Mouse (Mus musculus): ENCODE data around the gene Olfr71.

The Olfr71 gene

DNA sequence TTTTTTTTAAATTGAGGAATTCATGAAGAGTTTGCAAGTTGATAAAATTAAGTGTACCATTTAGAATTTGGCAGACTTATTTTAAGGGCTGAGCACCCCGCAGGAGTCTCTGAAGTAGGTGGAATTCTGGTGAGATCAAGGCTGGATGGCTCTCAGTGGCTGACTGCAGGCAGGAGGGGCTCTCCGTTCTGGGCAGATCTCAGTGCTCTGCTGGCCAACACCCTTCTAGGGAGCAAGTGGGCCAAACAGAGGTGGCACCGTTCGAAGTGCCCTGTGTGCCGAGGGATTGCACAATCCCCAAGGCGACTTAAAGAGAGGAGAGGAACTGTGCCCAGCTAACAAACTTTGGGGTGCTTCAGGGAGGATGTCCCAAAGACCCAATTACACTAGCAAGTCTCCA lies at the start of gene Olfr71:
Olfr71 (minus strand) TSS at position 387 of the 400 bp plus-strand sequence.
- DNase-seq = no peak

DNA sequence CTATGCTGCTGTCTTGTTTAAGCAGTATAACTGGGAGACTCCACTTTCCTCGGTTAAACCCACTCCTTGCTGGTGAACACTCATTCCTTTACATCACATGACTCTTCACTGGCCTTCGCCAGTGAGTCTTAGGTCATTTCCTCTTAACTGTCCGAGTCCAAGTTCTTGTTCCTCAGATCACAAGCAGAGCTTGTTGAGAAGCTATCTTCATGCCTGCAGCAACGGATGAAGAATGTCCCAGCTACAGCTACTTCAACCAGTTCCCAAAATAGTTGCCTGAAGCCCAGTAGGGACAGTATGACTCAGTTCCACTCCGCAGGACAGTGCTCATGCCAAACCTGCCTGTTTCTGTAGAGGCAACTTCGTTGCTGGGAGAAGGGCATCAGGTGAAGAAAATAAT lies 47.2 kb upstream of the Olfr71 start:
- DNase-seq = no peak

GRCm38 (mm10) chr4:43745187-43745586 lies 35.1 kb upstream of the Olfr71 start:
- no peak for DNase-seq

- no peak for DNase-seq
Measured at GRCm38 (mm10) chr4:43743099-43743498, 33.0 kb upstream of the Olfr71 start.

- no peak for DNase-seq
Measured at GRCm38 (mm10) chr4:43742637-43743036, 32.6 kb upstream of the Olfr71 start.

- no peak for DNase-seq
Measured at GRCm38 (mm10) chr4:43741526-43741925, 31.5 kb upstream of the Olfr71 start.

DNA sequence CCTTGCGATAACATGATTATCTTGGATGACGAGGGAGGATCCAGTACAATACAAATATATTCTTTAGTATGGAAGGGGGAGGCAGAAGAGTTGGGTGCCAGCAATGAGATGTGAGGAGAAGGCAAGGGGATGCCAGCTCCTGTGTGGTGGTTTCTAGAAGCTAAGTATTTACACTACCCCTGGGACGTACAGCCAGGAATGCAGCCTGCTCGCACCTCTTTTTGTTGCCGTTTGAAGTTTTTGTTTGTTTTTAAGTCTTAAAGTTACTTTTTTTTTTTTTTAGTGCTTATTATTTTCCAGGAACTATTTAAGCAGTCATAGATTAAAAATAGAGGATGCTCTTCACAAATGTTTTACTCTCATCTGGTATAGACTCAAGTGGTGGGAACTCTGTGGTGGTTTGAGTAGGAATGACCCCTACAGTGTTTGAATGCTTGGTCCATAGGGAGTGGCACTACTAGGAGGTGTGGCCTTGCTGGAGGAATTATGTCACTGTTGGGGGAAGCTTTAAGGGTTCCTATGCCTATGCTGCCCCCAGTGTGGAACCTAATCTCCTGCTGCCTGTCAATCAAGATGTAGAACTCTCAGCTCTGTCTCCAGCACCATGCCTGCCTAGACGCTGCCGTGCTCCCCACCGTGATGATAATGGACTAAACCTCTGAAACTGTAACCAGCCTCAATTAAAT lies 29.1 kb upstream of the Olfr71 start:
- DNase-seq = no peak

GRCm38 (mm10) chr4:43737144-43737543 lies 27.1 kb upstream of the Olfr71 start:
- DNase-seq = no peak

GRCm38 (mm10) chr4:43733186-43733585 lies 23.1 kb upstream of the Olfr71 start:
- no peak for DNase-seq

GRCm38 (mm10) chr4:43732171-43732570 lies 22.1 kb upstream of the Olfr71 start:
- DNase-seq = no peak

GRCm38 (mm10) chr4:43730750-43731297 lies 20.8 kb upstream of the Olfr71 start:
- DNase-seq = no peak

DNA sequence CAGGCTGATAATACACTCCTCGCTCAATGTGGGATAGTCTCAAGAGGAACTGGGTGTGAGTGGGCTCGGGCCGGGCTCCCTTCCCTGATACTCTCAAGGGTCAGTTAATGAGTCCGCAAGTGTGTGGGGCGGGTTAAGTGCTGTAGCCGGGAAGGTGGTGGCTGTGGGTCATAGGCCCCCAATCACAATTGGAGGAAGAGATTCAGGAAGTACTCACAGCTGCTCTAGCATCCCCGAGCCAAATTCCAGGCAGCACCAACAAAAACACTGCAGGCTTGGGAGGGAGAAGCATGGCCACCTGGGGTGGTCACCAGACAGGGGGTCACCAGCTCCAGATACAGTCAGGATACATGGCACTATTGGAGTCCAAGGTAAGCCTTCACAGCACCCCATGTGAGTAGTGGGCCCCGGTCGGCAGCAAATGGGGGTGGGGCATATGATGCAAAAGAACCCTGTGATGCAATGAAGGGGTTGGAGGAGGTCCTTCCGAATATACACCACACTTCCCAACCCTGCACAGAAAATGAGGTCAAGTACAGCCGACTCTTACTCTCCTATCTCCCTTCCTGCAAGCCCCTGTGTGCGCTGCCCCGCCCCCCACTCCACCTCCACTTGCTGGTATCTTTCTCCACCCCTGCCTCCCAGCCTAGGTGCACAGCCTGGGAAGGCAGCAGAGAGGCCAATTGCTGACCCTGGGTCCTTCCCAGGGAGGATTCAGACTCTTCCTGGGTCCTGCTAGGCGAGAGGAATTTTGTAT lies 19.9 kb upstream of the Olfr71 start, which contains the start of gene Spaar:
Spaar (plus strand) TSS at position 241 of the 757 bp plus-strand sequence.
- no peak for DNase-seq

DNA sequence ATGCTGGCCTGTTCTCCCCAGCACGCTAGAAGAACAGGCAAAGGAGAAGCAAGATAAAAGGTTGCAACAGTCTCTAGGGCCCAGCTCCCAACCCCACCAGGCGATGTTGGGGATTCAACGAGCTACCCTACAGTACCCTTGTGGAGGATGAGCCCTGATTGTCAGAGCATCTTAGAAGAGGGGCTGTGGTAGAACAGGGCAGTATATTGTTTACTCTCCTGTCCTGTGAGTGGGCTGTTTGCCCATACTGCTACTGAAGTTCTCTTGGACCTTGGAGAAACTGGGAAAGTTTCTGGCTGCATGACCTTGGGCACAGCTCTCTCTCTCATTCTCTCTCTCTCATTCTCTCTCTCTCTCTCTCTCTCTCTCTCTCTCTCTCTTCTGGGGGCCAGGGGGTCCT lies 19.1 kb upstream of the Olfr71 start:
- DNase-seq = no peak

- no peak for DNase-seq
Measured at GRCm38 (mm10) chr4:43728576-43728954, 18.5 kb upstream of the Olfr71 start.

DNA sequence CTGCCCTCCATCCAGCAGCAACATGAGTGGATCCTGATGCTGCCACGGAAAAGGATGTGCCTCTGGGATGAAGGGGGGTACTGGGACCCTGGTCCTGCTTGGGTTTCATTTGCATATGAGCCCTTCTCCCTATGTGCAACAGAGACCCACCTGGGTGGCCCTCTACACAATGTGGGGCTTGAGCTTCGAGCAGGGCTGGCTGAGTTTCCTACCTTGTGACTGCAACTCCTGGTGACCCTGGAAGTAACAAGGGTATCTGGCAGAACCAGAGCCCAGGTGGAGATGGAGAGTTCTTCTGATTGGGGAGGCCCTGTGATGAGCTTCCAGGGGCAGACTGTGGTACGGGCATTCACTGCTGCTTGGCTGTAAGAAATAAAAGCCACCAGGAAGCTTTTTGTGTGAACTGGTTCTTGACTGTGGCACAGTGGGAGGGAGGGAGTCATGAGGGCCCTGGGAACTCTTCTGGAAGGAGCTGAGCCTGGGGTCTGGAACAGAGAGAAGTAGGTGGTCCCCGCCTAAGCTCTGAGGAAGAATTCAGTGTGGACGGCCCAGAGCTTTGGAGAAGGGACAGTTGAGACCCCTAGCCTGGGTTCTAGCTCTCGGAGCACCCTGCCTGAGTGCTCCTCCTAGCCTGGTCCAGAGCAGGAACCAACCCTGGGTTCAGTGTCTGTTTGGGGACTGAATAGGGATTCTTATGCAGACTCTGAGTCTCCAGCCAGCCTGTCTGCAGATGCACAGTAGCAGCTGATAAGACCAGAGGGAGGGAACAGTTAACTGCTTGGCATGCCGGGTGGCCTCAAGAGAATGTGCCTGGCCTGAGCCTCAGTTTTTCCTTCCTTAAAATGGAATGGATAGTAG lies 17.9 kb upstream of the Olfr71 start:
- no peak for DNase-seq

DNA sequence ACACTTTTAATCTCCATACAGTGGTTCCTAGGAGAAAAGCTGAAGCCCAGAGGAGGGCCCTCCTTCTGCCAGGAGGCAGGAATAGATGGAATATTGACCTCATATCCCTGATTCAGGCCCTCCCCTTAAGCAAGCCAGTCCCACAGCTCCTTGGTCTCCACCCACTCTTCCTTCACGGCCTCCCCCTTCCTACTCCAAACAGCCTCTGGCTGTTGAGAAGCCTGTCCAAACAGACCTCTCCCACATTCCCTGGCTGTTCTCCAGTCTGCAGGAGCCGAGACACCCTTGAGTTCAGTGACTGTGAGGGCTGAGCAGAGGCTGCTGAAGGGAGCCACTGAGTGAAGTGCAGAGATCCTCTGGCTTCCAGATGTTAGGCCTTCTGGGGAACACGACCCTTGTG lies 16.9 kb upstream of the Olfr71 start, which contains the start of gene Hrct1:
Hrct1 (plus strand) TSS at position 194 of the 400 bp plus-strand sequence.
- no peak for DNase-seq

GRCm38 (mm10) chr4:43726228-43726993 lies 16.4 kb upstream of the Olfr71 start:
- no peak for DNase-seq

GRCm38 (mm10) chr4:43724764-43725163 lies 14.7 kb upstream of the Olfr71 start:
- DNase-seq = no peak

- no peak for DNase-seq
Measured at GRCm38 (mm10) chr4:43722191-43722590, 12.1 kb upstream of the Olfr71 start.

DNA sequence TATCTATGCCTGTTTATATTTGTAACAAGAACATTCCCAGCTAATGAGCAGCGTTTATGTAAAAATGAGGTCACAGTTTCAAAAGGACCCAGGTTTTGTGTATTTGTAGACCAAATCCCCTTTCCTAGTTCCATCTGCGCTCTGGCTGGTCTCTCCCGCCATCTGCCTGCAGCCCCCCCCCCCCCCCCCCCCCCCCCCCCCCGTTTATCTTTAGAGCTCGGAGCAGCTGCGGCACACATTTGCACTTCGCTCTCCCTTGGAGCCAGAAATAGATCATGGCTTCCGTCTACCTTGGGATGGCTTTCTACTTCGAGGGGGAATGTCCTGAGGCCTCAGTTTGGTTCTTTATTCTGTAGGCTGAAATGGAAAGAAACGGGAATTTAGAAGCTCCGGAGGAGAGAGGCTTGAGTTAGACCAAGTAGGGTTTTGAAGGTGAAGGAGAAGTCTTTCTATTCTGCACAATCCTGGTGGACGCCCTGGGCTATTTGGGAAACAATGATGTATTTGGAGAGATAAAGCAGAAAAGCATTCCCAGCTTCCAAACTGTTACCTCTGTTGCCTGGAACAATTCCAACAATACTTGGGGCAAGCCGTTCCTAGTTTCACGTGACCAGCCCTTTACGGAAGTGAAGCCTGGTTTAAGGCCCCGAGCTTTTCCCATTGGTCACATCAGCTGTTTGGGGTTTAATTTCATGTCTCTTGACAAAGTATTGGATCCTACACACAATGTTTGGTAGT lies 10.6 kb upstream of the Olfr71 start:
- DNase-seq = no peak

DNA sequence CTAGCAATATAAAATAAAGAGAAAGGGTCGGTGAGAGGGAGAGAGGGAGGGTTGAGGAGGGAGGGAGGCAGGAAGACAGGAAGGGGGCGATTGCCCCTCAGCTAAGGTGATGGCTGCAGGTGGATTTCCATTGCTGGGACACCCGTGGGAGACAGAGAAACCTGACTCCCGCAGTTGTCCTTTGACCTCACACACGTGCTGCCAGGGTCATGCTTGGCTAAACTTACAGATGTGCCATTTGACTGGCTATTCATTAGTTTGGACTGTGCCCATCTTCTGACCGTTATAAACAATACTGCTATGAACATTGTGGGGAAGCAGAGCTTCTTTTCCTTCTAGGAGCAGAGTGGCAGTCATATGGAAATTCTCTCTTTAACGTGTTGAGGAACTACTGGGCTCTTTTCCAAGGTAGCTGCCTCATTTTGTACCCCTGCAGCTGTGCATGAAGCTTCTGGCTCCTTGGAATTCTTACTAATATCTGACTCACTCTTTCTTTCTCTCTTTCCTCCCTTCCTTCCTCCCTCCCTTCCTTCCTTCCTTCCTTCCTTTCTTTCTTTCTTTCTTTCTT lies 3.7 kb upstream of the Olfr71 start:
- no peak for DNase-seq
